Mouse (Mus musculus) hindbrain, embryonic 12.5 days (tissue): ENCODE data around the gene Ms4a4a. TPM values are rescaled to one million over a fixed set of nuclear protein-coding genes. Genes with fewer than 3 reads are reported as not detected.

Experiments
- polyA plus RNA-seq: library from polyadenylated mRNA; unstranded; fragments of >200 nt; fragmentation: Nextera tagmentation; extraction: Ambion mirVana; gene quantifications from 2 replicates; pipeline ENCODE4 v1.2.1, GENCODE M21; 2016

Gene Ms4a4a
- polyA plus RNA-seq, 1 experiment from 2014 or later = 4.0 TPM

Other genes with a start within 250 kb of the Ms4a4a start
- gene 1700017D01Rik, start 244.6 kb upstream of the Ms4a4a start, polyA plus RNA-seq = not detected in 2 replicates
- gene 1700025F22Rik, start 210.2 kb upstream of the Ms4a4a start, polyA plus RNA-seq = not detected in 2 replicates
- not detected in 2 replicates for gene Ms4a13, start 178.8 kb upstream of the Ms4a4a start, polyA plus RNA-seq
- gene Ms4a12, start 143.1 kb upstream of the Ms4a4a start, polyA plus RNA-seq = not detected in 2 replicates
- not detected in 2 replicates for gene Ms4a1, start 109.3 kb upstream of the Ms4a4a start, polyA plus RNA-seq
- gene Ms4a5, start 91.7 kb upstream of the Ms4a4a start, polyA plus RNA-seq = not detected in 2 replicates
- not detected in 2 replicates for gene Ms4a14, start 61.1 kb upstream of the Ms4a4a start, polyA plus RNA-seq
- gene Ms4a7, start 39.4 kb upstream of the Ms4a4a start, polyA plus RNA-seq = 2.6 and 3.7 TPM in 2 replicates
- 0.26 TPM in 1 of 2 replicates, not detected in the other for gene Ms4a4c, start 29.2 kb downstream of the Ms4a4a start, polyA plus RNA-seq
- not detected in 2 replicates for gene Ms4a4b, start 68.0 kb downstream of the Ms4a4a start, polyA plus RNA-seq
- 1.8 and 2.6 TPM in 2 replicates for gene Ms4a6c, start 93.8 kb downstream of the Ms4a4a start, polyA plus RNA-seq
- gene Gm8369, start 110.4 kb downstream of the Ms4a4a start, polyA plus RNA-seq = not detected in 2 replicates
- 4.2 and 4.6 TPM in 2 replicates for gene Ms4a6b, start 141.0 kb downstream of the Ms4a4a start, polyA plus RNA-seq
- gene Ms4a4d, start 161.3 kb downstream of the Ms4a4a start, polyA plus RNA-seq = 0.16 TPM in 1 of 2 replicates, not detected in the other
- 2.2 and 3.1 TPM in 2 replicates for gene Ms4a6d, start 229.3 kb downstream of the Ms4a4a start, polyA plus RNA-seq
- gene Ms4a2, start 248.2 kb downstream of the Ms4a4a start, polyA plus RNA-seq = not detected in 2 replicates